Mouse (Mus musculus) midbrain, embryonic 10.5 days (tissue): ENCODE data around the gene Ncoa7. TPM values are rescaled to one million over a fixed set of nuclear protein-coding genes. Genes with fewer than 3 reads are reported as not detected.
"Not testable (repeated sequence)": the region's sequence is repeated elsewhere in the genome, so short reads cannot be mapped to it uniquely, and the experiment has no call there.

Source experiments
- DNase-seq: peaks from one replicate; pipeline ENCODE4 v3.0.0-alpha.2; 2017; ENCODE audit warnings: low spot score
- H3K27ac ChIP-seq: fragments of 300-500 bp; sonication (generic); replicated peaks from 2 replicates; pipeline ENCODE4 v1.5.1; 2016; ENCODE audit warnings: mild to moderate bottlenecking
- H3K27me3 ChIP-seq: fragments of 300-500 bp; sonication (generic); 2 replicates; pipeline ENCODE4 v1.6.1; 2016; ENCODE audit warnings: low read depth, mild to moderate bottlenecking; ENCODE audit not compliant: poor library complexity, severe bottlenecking
- H3K36me3 ChIP-seq: fragments of 300-500 bp; sonication (generic); 2 replicates; pipeline ENCODE4 v1.6.1; 2016; ENCODE audit warnings: mild to moderate bottlenecking, moderate library complexity
- H3K4me1 ChIP-seq: fragments of 300-500 bp; sonication (generic); 2 replicates; pipeline ENCODE4 v1.6.1; 2016
- H3K4me3 ChIP-seq: fragments of 300-500 bp; sonication (generic); 2 replicates; pipeline ENCODE4 v1.5.1; 2016; ENCODE audit warnings: mild to moderate bottlenecking, moderate library complexity
- H3K9me3 ChIP-seq: fragments of 300-500 bp; sonication (generic); replicated peaks from 2 replicates; pipeline ENCODE4 v1.6.1; 2016; ENCODE audit warnings: mild to moderate bottlenecking
- WGBS: fragments of 180-500 bp; shearing (Covaris S2); methylation state at CpG from one replicate; pipeline ENCODE4 v1.1.7; 2016; 5-methylcytosine and 5-hydroxymethylcytosine counted together
- polyA plus RNA-seq: library from polyadenylated mRNA; unstranded; fragments of >200 nt; fragmentation: Nextera tagmentation; extraction: Ambion mirVana; gene quantifications from 2 replicates; pipeline ENCODE4 v1.2.1, GENCODE M21; 2016

Ncoa7 gene
- polyA plus RNA-seq, 1 experiment from 2014 or later: 6.2 TPM

- no peaks in the 10 kb centered on the region for H3K9me3 ChIP-seq
- 92% methylated on average over 2 of the region's 2 CpGs for WGBS
- no peak overlapping the region for H3K27ac ChIP-seq
- no peak for DNase-seq
- no peaks in the 10 kb centered on the region for H3K27me3 ChIP-seq
- H3K36me3 ChIP-seq: no peaks in the 10 kb centered on the region
- no peak overlapping the region for H3K4me3 ChIP-seq
- H3K4me1 ChIP-seq: no peaks in the 10 kb centered on the region
Observed at GRCm38 (mm10) chr10:30666580-30666979, 136.5 kb downstream of the Ncoa7 start.

GRCm38 (mm10) chr10:30660564-30661328, 142.4 kb downstream of the Ncoa7 start:
- H3K9me3 ChIP-seq: no peaks in the 10 kb centered on the region
- H3K27me3 ChIP-seq: no peaks in the 10 kb centered on the region
- peaks cover 6% of the 10 kb centered on the region; the same call in 1 of the 2 replicates for H3K36me3 ChIP-seq
- no peak overlapping the region for H3K27ac ChIP-seq
- WGBS: 92% methylated on average over 6 of the region's 6 CpGs
- H3K4me3 ChIP-seq: no peak overlapping the region
- DNase-seq: no peak
- H3K4me1 ChIP-seq: peaks cover 4% of the 10 kb centered on the region

GRCm38 (mm10) chr10:30655655-30656054, 147.5 kb downstream of the Ncoa7 start:
- Histone ChIP-seq H3K9me3 (no peaks in the 10 kb centered on the region), H3K4me1 (peaks cover 9% of the 10 kb centered on the region), H3K27ac (no peak overlapping the region; the same call in 1 of the 2 replicates), H3K27me3 (no peaks in the 10 kb centered on the region), H3K4me3 (peak overlapping the region; percentile 18; the same call in 1 of the 2 replicates), H3K36me3 (peaks cover 8% of the 10 kb centered on the region; the same call in 1 of the 2 replicates)
- DNase-seq: peak; percentile 13
- 20% methylated on average over 5 of the region's 5 CpGs for WGBS

GRCm38 (mm10) chr10:30647681-30648080, 155.4 kb downstream of the Ncoa7 start:
- H3K27ac ChIP-seq: no peak overlapping the region
- 71% methylated on average over 2 of the region's 2 CpGs for WGBS
- DNase-seq: no peak
- H3K27me3 ChIP-seq: no peaks in the 10 kb centered on the region
- H3K4me1 ChIP-seq: no peaks in the 10 kb centered on the region
- H3K4me3 ChIP-seq: no peak overlapping the region
- H3K9me3 ChIP-seq: no peaks in the 10 kb centered on the region
- H3K36me3 ChIP-seq: peaks cover 2% of the 10 kb centered on the region; the same call in 1 of the 2 replicates

GRCm38 (mm10) chr10:30638216-30638615, 164.9 kb downstream of the Ncoa7 start:
- H3K27me3 ChIP-seq: no peaks in the 10 kb centered on the region
- no peaks in the 10 kb centered on the region for H3K4me1 ChIP-seq
- H3K4me3 ChIP-seq: no peak overlapping the region
- no peaks in the 10 kb centered on the region for H3K9me3 ChIP-seq
- H3K36me3 ChIP-seq: no peaks in the 10 kb centered on the region
- H3K27ac ChIP-seq: no peak overlapping the region
- 86% methylated on average over 3 of the region's 3 CpGs for WGBS
- DNase-seq: no peak

- not testable (repeated sequence) for H3K36me3 ChIP-seq, H3K27me3 ChIP-seq, H3K4me1 ChIP-seq, H3K27ac ChIP-seq, DNase-seq, H3K4me3 ChIP-seq, H3K9me3 ChIP-seq
- WGBS: 82% methylated on average over 1 of the region's 1 CpGs
Observed at GRCm38 (mm10) chr10:30636474-30637154, 166.5 kb downstream of the Ncoa7 start.

- DNase-seq: no peak
- Histone ChIP-seq H3K27ac (no peak overlapping the region), H3K36me3 (no peaks in the 10 kb centered on the region), H3K4me3 (no peak overlapping the region), H3K9me3 (no peaks in the 10 kb centered on the region), H3K4me1 (no peaks in the 10 kb centered on the region), H3K27me3 (no peaks in the 10 kb centered on the region)
- WGBS: 96% methylated on average over 1 of the region's 1 CpGs
Observed at GRCm38 (mm10) chr10:30632718-30633117, 170.4 kb downstream of the Ncoa7 start.

- Histone ChIP-seq H3K27me3 (no peaks in the 10 kb centered on the region), H3K9me3 (no peaks in the 10 kb centered on the region), H3K27ac (no peak overlapping the region), H3K36me3 (no peaks in the 10 kb centered on the region), H3K4me1 (0 out of 2 replicates have a peak, but pooled peaks cover 4% of the 10 kb centered on the region), H3K4me3 (no peak overlapping the region)
- DNase-seq: no peak
Observed at GRCm38 (mm10) chr10:30629977-30630376, 173.1 kb downstream of the Ncoa7 start.

- H3K4me1 ChIP-seq: 0 out of 2 replicates have a peak, but pooled peaks cover 4% of the 10 kb centered on the region
- H3K27me3 ChIP-seq: no peaks in the 10 kb centered on the region
- DNase-seq: no peak
- no peak within 1 kb of the TSS for H3K4me3 ChIP-seq
- no peaks in the 10 kb centered on the region for H3K36me3 ChIP-seq
- no peak within 1 kb of the TSS for H3K27ac ChIP-seq
- WGBS: 86% methylated on average over 3 of the region's 3 CpGs
- no peaks in the 10 kb centered on the region for H3K9me3 ChIP-seq
Observed at GRCm38 (mm10) chr10:30629513-30629912, 173.6 kb downstream of the Ncoa7 start, which contains the start of gene Hint3. Gene Hint3, minus strand, starts transcription at chr10:30629632.

- WGBS: 91% methylated on average over 11 of the region's 11 CpGs
- not testable (repeated sequence) for H3K4me3 ChIP-seq, DNase-seq, H3K27me3 ChIP-seq, H3K27ac ChIP-seq, H3K9me3 ChIP-seq, H3K36me3 ChIP-seq, H3K4me1 ChIP-seq
Observed at GRCm38 (mm10) chr10:30628444-30628843, 174.7 kb downstream of the Ncoa7 start.

GRCm38 (mm10) chr10:30627548-30627947, 175.6 kb downstream of the Ncoa7 start:
- Histone ChIP-seq H3K4me3 (no peak overlapping the region), H3K4me1 (0 out of 2 replicates have a peak, but pooled peaks cover 4% of the 10 kb centered on the region), H3K27me3 (no peaks in the 10 kb centered on the region), H3K36me3 (no peaks in the 10 kb centered on the region), H3K9me3 (no peaks in the 10 kb centered on the region), H3K27ac (no peak overlapping the region)
- WGBS: 36% methylated on average over 1 of the region's 1 CpGs
- DNase-seq: no peak

- Histone ChIP-seq H3K27ac (no peak overlapping the region), H3K36me3 (no peaks in the 10 kb centered on the region), H3K9me3 (no peaks in the 10 kb centered on the region), H3K4me3 (no peak overlapping the region), H3K27me3 (0 out of 2 replicates have a peak, but pooled peaks cover 3% of the 10 kb centered on the region), H3K4me1 (0 out of 2 replicates have a peak, but pooled peaks cover 4% of the 10 kb centered on the region)
- DNase-seq: no peak
- WGBS: 77% methylated on average over 5 of the region's 5 CpGs
Observed at GRCm38 (mm10) chr10:30624161-30625019, 178.7 kb downstream of the Ncoa7 start.
